8 mouse cellular contexts compared by ENCODE assay signal in genomic region chr11:117780582-117781111, GRCm38 (mm10). TPM values are rescaled to one million over a fixed set of nuclear protein-coding genes. Genes with fewer than 3 reads are reported as not detected.
DNase-seq lines count a peak whose midpoint lies in the region; ATAC-seq lines count a peak whose summit lies in the region.

No protein-coding gene starts in this region.

- peak; percentile 58; the same call in 1 of the 2 replicates for ATAC-seq in forebrain, embryonic 11.5 days (replicated peaks; ENCODE audit: low FRiP score)
- ATAC-seq in midbrain, embryonic 11.5 days (ENCODE audit: low FRiP score), result peak; percentile 28

- WGBS in forebrain, embryonic 11.5 days, result 1% methylated on average over 19 of the region's 19 CpGs
- WGBS in limb, embryonic 10.5 days, result under 1% methylated on average over 19 of the region's 19 CpGs
- 3% methylated on average over 19 of the region's 19 CpGs for WGBS in midbrain, embryonic 11.5 days

- peak; percentile 88 to 91 for DNase-seq in CD8-positive naive resting alpha-beta T cell, adult 2 months (ENCODE audit: low read depth in 2 of 2, low spot score in 2 of 2)
- DNase-seq in adrenal gland, postnatal 14 days, result peak; percentile 95
- peak; percentile 83 for DNase-seq in forebrain, embryonic 11.5 days (ENCODE audit: low spot score)
- DNase-seq in heart, postnatal 25 days (ENCODE audit: low spot score), result peak; percentile 85
- DNase-seq in limb, embryonic 10.5 days (ENCODE audit: low spot score), result peak; percentile 89
- DNase-seq in midbrain, embryonic 11.5 days (ENCODE audit: low spot score, missing footprints), result peak; percentile 92
- DNase-seq in spleen, postnatal 36 days (ENCODE audit: low spot score in 2 of 2), result peak; percentile 98
- no peak for DNase-seq in cerebellum, adult 9-10 months

- H3K36me3 ChIP-seq in forebrain, embryonic 11.5 days (ENCODE audit: control insufficient read depth, insufficient read depth, low read length), result no peaks in the 10 kb centered on the region
- H3K36me3 ChIP-seq in limb, embryonic 10.5 days, result peaks cover 25% of the 10 kb centered on the region
- no peaks in the 10 kb centered on the region for H3K36me3 ChIP-seq in midbrain, embryonic 11.5 days (ENCODE audit: control insufficient read depth, insufficient read depth, low read length)

- intact Hi-C loops in heart, postnatal 25 days (cut with DNase I), result no loop called here

- H3K27me3 ChIP-seq in forebrain, embryonic 11.5 days (ENCODE audit: control insufficient read depth, insufficient read depth, low read length), result peaks cover 43% of the 10 kb centered on the region
- H3K27me3 ChIP-seq in limb, embryonic 10.5 days (ENCODE audit: low read depth, poor library complexity, severe bottlenecking), result peaks cover 41% of the 10 kb centered on the region
- peaks cover 47% of the 10 kb centered on the region for H3K27me3 ChIP-seq in midbrain, embryonic 11.5 days (ENCODE audit: control insufficient read depth, insufficient read depth, low read length)

- H3K27ac ChIP-seq in forebrain, embryonic 11.5 days (ENCODE audit: low read depth, low read length), result no peak overlapping the region
- peak overlapping the region; percentile 91 for H3K27ac ChIP-seq in limb, embryonic 10.5 days
- no peak overlapping the region for H3K27ac ChIP-seq in midbrain, embryonic 11.5 days (ENCODE audit: low read depth, low read length)

- H3K4me3 ChIP-seq in forebrain, embryonic 11.5 days (ENCODE audit: low read depth, low read length), result peak overlapping the region; percentile 30
- peak overlapping the region; percentile 66 for H3K4me3 ChIP-seq in limb, embryonic 10.5 days
- H3K4me3 ChIP-seq in midbrain, embryonic 11.5 days (ENCODE audit: low read depth, low read length), result peak overlapping the region; percentile 30

- peaks cover 21% of the 10 kb centered on the region for H3K4me1 ChIP-seq in forebrain, embryonic 11.5 days (replicated peaks; ENCODE audit: control insufficient read depth, insufficient read depth, low read length)
- peaks cover 62% of the 10 kb centered on the region for H3K4me1 ChIP-seq in limb, embryonic 10.5 days
- peaks cover 17% of the 10 kb centered on the region for H3K4me1 ChIP-seq in midbrain, embryonic 11.5 days (ENCODE audit: control insufficient read depth, insufficient read depth, low read length)

- peak overlapping the region; percentile 53 for H3K4me2 ChIP-seq in forebrain, embryonic 11.5 days (ENCODE audit: low read depth, low read length, severe bottlenecking)
- peak overlapping the region; percentile 53 for H3K4me2 ChIP-seq in midbrain, embryonic 11.5 days

- no peak overlapping the region; the same call in none of the 2 replicates for H3K9ac ChIP-seq in forebrain, embryonic 11.5 days (ENCODE audit: low read length)
- H3K9ac ChIP-seq in midbrain, embryonic 11.5 days (ENCODE audit: low read length), result peak overlapping the region; percentile 65

- no peaks in the 10 kb centered on the region for H3K9me3 ChIP-seq in forebrain, embryonic 11.5 days (ENCODE audit: control insufficient read depth, low read length)
- H3K9me3 ChIP-seq in limb, embryonic 10.5 days (replicated peaks), result no peaks in the 10 kb centered on the region
- no peaks in the 10 kb centered on the region for H3K9me3 ChIP-seq in midbrain, embryonic 11.5 days (ENCODE audit: control insufficient read depth, low read length)

RNA-seq across cellular contexts. Expression of gene Tmc8, which starts 1.2 kb away (rescaled TPM):
- 5.3 and 8.3 TPM in 2 replicates for total RNA-seq in adrenal gland, postnatal 14 days (2021)
- 2.0 and 2.4 TPM in 2 replicates for polyA plus RNA-seq in forebrain, embryonic 11.5 days (2014; fragmentation: Nextera tagmentation; extraction: Ambion mirVana)
- 1 to 10 TPM; 2.9 to 3.4 TPM for total RNA-seq in heart, postnatal 25 days (2021)
- polyA plus RNA-seq in limb, embryonic 10.5 days (2016; fragmentation: Nextera tagmentation; extraction: Ambion mirVana), result 1.4 and 1.5 TPM in 2 replicates
- 1.0 and 1.2 TPM in 2 replicates for polyA plus RNA-seq in midbrain, embryonic 11.5 days (2014; fragmentation: Nextera tagmentation; extraction: Ambion mirVana)

RNA-seq across cellular contexts. Expression of gene Tmc6, which starts 1.4 kb away (rescaled TPM):
- total RNA-seq in adrenal gland, postnatal 14 days (2021), result 35.1 and 35.7 TPM in 2 replicates
- polyA plus RNA-seq in forebrain, embryonic 11.5 days (2014; fragmentation: Nextera tagmentation; extraction: Ambion mirVana), result 5.9 and 10.0 TPM in 2 replicates
- 10 to 100 TPM; 14.4 to 18.8 TPM for total RNA-seq in heart, postnatal 25 days (2021)
- polyA plus RNA-seq in limb, embryonic 10.5 days (2016; fragmentation: Nextera tagmentation; extraction: Ambion mirVana), result 25.1 and 28.2 TPM in 2 replicates
- polyA plus RNA-seq in midbrain, embryonic 11.5 days (2014; fragmentation: Nextera tagmentation; extraction: Ambion mirVana), result 4.5 and 4.7 TPM in 2 replicates

RNA-seq across cellular contexts. Expression of gene 6030468B19Rik, which starts 16.8 kb away (rescaled TPM):
- 0.44 TPM in 1 of 2 replicates, not detected in the other for total RNA-seq in adrenal gland, postnatal 14 days (2021)
- 0.60 and 1.5 TPM in 2 replicates for polyA plus RNA-seq in forebrain, embryonic 11.5 days (2014; fragmentation: Nextera tagmentation; extraction: Ambion mirVana)
- not detected for total RNA-seq in heart, postnatal 25 days (2021)
- 1.6 and 2.3 TPM in 2 replicates for polyA plus RNA-seq in limb, embryonic 10.5 days (2016; fragmentation: Nextera tagmentation; extraction: Ambion mirVana)
- 0.65 and 1.3 TPM in 2 replicates for polyA plus RNA-seq in midbrain, embryonic 11.5 days (2014; fragmentation: Nextera tagmentation; extraction: Ambion mirVana)

RNA-seq across cellular contexts. Expression of gene Gm20708, which starts 28.8 kb away (rescaled TPM):
- 0.83 and 0.93 TPM in 2 replicates for total RNA-seq in adrenal gland, postnatal 14 days (2021)
- polyA plus RNA-seq in forebrain, embryonic 11.5 days (2014; fragmentation: Nextera tagmentation; extraction: Ambion mirVana), result 0.55 and 0.87 TPM in 2 replicates
- 1 to 10 TPM in 1 of 2 experiments, under 1 TPM in 1; 0.36 to 1.2 TPM for total RNA-seq in heart, postnatal 25 days (2021)
- polyA plus RNA-seq in limb, embryonic 10.5 days (2016; fragmentation: Nextera tagmentation; extraction: Ambion mirVana), result 0.23 and 0.58 TPM in 2 replicates
- 0.15 and 0.20 TPM in 2 replicates for polyA plus RNA-seq in midbrain, embryonic 11.5 days (2014; fragmentation: Nextera tagmentation; extraction: Ambion mirVana)

RNA-seq across cellular contexts. Expression of gene Syngr2, which starts 28.8 kb away (rescaled TPM):
- total RNA-seq in adrenal gland, postnatal 14 days (2021), result 62.6 and 73.8 TPM in 2 replicates
- 32.7 and 36.6 TPM in 2 replicates for polyA plus RNA-seq in forebrain, embryonic 11.5 days (2014; fragmentation: Nextera tagmentation; extraction: Ambion mirVana)
- 100 to 1,000 TPM; 109 to 113 TPM for total RNA-seq in heart, postnatal 25 days (2021)
- polyA plus RNA-seq in limb, embryonic 10.5 days (2016; fragmentation: Nextera tagmentation; extraction: Ambion mirVana), result 24.4 and 31.3 TPM in 2 replicates
- polyA plus RNA-seq in midbrain, embryonic 11.5 days (2014; fragmentation: Nextera tagmentation; extraction: Ambion mirVana), result 29.9 and 36.4 TPM in 2 replicates
